Mouse (Mus musculus) hindbrain, embryonic 15.5 days (tissue): ENCODE results near the gene Spata22. TPM values are rescaled to one million over a fixed set of nuclear protein-coding genes. Genes with fewer than 3 reads are reported as not detected.
A peak's percentile ranks its signal among the peaks of the same experiment; 100 is the strongest.
"Not testable (repeated sequence)": the region's sequence is repeated elsewhere in the genome, so short reads cannot be mapped to it uniquely, and the experiment has no call there.

Experiments used
- ATAC-seq: fragments of 200-750 bp; cut with Nextera tagmentation; 2 replicates; pipeline ENCODE4 v1.8.0; 2017; ENCODE audit warnings: low read depth, moderate number of reproducible peaks, moderate TSS enrichment; ENCODE audit not compliant: low FRiP score
- H3K27ac ChIP-seq: fragments of 300-500 bp; sonication (generic); replicated peaks from 2 replicates; pipeline ENCODE4 v1.5.1; 2015; ENCODE audit warnings: mild to moderate bottlenecking, inconsistent platforms
- H3K27me3 ChIP-seq: fragments of 300-500 bp; sonication (generic); 2 replicates; pipeline ENCODE4 v1.6.1; 2015; ENCODE audit warnings: control low read depth, inconsistent platforms
- H3K36me3 ChIP-seq: fragments of 300-500 bp; sonication (generic); 2 replicates; pipeline ENCODE4 v1.6.1; 2015; ENCODE audit warnings: control low read depth, inconsistent platforms
- H3K4me1 ChIP-seq: fragments of 300-500 bp; sonication (generic); replicated peaks from 2 replicates; pipeline ENCODE4 v1.6.1; 2015; ENCODE audit warnings: control low read depth, inconsistent platforms
- H3K4me2 ChIP-seq: fragments of 300-500 bp; sonication (generic); 2 replicates; pipeline ENCODE4 v1.6.1; 2015; ENCODE audit warnings: moderate library complexity, mild to moderate bottlenecking, inconsistent platforms
- H3K4me3 ChIP-seq: fragments of 300-500 bp; sonication (generic); 2 replicates; pipeline ENCODE4 v1.5.1; 2015; ENCODE audit warnings: mild to moderate bottlenecking, inconsistent platforms
- H3K9ac ChIP-seq: fragments of 300-500 bp; sonication (generic); 2 replicates; pipeline ENCODE4 v1.6.1; 2015; ENCODE audit warnings: inconsistent platforms
- H3K9me3 ChIP-seq: fragments of 300-500 bp; sonication (generic); 2 replicates; pipeline ENCODE4 v1.6.1; 2016; ENCODE audit warnings: control low read depth, inconsistent platforms
- WGBS: fragments of 180-500 bp; shearing (Covaris S2); methylation state at CpG from one replicate; pipeline ENCODE4 v1.1.7; 2015; 5-methylcytosine and 5-hydroxymethylcytosine counted together
- polyA plus RNA-seq: library from polyadenylated mRNA; unstranded; fragments of >200 nt; fragmentation: Nextera tagmentation; extraction: Ambion mirVana; gene quantifications from 2 replicates; pipeline ENCODE4 v1.2.1, GENCODE M21; 2015

The Spata22 gene
- polyA plus RNA-seq: 0.25 TPM in 1 of 2 replicates, not detected in the other

- no peak within 1 kb of the TSS for H3K4me2 ChIP-seq
- no peak within 1 kb of the TSS for H3K27ac ChIP-seq
- H3K27me3 ChIP-seq: no peaks in the 10 kb centered on the region
- ATAC-seq: no peak
- no peak within 1 kb of the TSS for H3K9ac ChIP-seq
- H3K4me1 ChIP-seq: no peaks in the 10 kb centered on the region
- no peaks in the 10 kb centered on the region for H3K36me3 ChIP-seq
- H3K4me3 ChIP-seq: no peak within 1 kb of the TSS
- no peaks in the 10 kb centered on the region for H3K9me3 ChIP-seq
- 78% methylated on average over 27 of the region's 27 CpGs for WGBS
These were observed at the start of gene Spata22, which contains the start of the genes Aspa and Gm49340 for GRCm38 (mm10) chr11:73329442-73329841. TSS of gene Spata22 (plus strand) at chr11:73329741. TSS of gene Aspa (minus strand) at chr11:73329596. TSS of gene Gm49340 (plus strand) at chr11:73329741.

GRCm38 (mm10) chr11:73280710-73281109, 48.8 kb upstream of the Spata22 start:
- no peak overlapping the region for H3K9ac ChIP-seq
- WGBS: 69% methylated on average over 5 of the region's 5 CpGs
- H3K36me3 ChIP-seq: no peaks in the 10 kb centered on the region
- H3K4me3 ChIP-seq: 0 out of 2 replicates have a peak overlapping the region, but pooled peaks have one; percentile 43
- no peak overlapping the region for H3K27ac ChIP-seq
- H3K4me2 ChIP-seq: peak overlapping the region; percentile 64; the same call in 1 of the 2 replicates
- H3K4me1 ChIP-seq: peaks cover 10% of the 10 kb centered on the region; the same call in 1 of the 2 replicates
- no peak for ATAC-seq
- no peaks in the 10 kb centered on the region for H3K9me3 ChIP-seq
- H3K27me3 ChIP-seq: no peaks in the 10 kb centered on the region

DNA sequence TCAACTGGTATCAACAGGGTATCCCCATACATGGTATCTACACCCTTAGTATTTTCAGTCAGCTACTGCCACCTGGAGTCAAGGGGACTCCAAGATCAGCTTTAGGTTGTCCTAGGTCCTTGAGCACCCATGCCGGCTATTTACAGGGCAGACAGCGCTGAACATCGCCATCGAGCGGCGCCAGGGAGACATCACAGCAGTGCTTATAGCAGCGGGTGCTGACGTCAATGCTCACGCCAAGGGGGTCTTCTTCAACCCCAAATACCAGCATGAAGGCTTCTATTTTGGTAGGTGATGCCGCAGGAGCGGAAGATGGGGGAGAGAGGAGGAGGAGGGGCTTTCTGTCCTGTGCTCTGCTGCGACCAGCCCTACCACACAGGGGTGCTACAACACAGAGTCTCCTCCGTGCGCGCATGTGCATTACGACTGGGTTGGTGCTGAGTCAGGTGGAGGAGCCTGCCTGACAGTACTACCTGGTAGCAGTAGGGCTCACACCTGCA, 48.0 kb upstream of the Spata22 start:
- peak overlapping the region; percentile 45; the same call in 1 of the 2 replicates for H3K27ac ChIP-seq
- peak; percentile 94 for ATAC-seq
- peaks cover 10% of the 10 kb centered on the region; the same call in 1 of the 2 replicates for H3K4me1 ChIP-seq
- peak overlapping the region; percentile 64 for H3K4me2 ChIP-seq
- no peaks in the 10 kb centered on the region for H3K9me3 ChIP-seq
- H3K9ac ChIP-seq: peak overlapping the region; percentile 47
- no peaks in the 10 kb centered on the region for H3K27me3 ChIP-seq
- 6% methylated on average over 16 of the region's 16 CpGs for WGBS
- no peaks in the 10 kb centered on the region for H3K36me3 ChIP-seq
- peak overlapping the region; percentile 43 for H3K4me3 ChIP-seq

- H3K4me1 ChIP-seq: peaks cover 10% of the 10 kb centered on the region; the same call in 1 of the 2 replicates
- no peaks in the 10 kb centered on the region for H3K36me3 ChIP-seq
- H3K27ac ChIP-seq: no peak overlapping the region
- H3K9ac ChIP-seq: no peak overlapping the region
- H3K27me3 ChIP-seq: no peaks in the 10 kb centered on the region
- no peak for ATAC-seq
- 83% methylated on average over 9 of the region's 9 CpGs for WGBS
- no peak overlapping the region for H3K4me3 ChIP-seq
- H3K4me2 ChIP-seq: no peak overlapping the region
- no peaks in the 10 kb centered on the region for H3K9me3 ChIP-seq
These were observed 46.2 kb upstream of the Spata22 start for GRCm38 (mm10) chr11:73283369-73283768.

GRCm38 (mm10) chr11:73283926-73284325, 45.6 kb upstream of the Spata22 start:
- WGBS: 36% methylated on average over 1 of the region's 1 CpGs
- Histone ChIP-seq H3K27me3 (no peaks in the 10 kb centered on the region), H3K36me3 (no peaks in the 10 kb centered on the region), H3K4me3 (no peak overlapping the region), H3K4me1 (peaks cover 10% of the 10 kb centered on the region; the same call in 1 of the 2 replicates), H3K9ac (no peak overlapping the region), H3K27ac (no peak overlapping the region), H3K9me3 (no peaks in the 10 kb centered on the region), H3K4me2 (no peak overlapping the region)
- ATAC-seq: no peak

GRCm38 (mm10) chr11:73284351-73284750, 45.2 kb upstream of the Spata22 start:
- Histone ChIP-seq H3K9ac (no peak overlapping the region), H3K36me3 (no peaks in the 10 kb centered on the region), H3K9me3 (no peaks in the 10 kb centered on the region), H3K27ac (no peak overlapping the region), H3K4me3 (no peak overlapping the region), H3K4me1 (peaks cover 10% of the 10 kb centered on the region; the same call in 1 of the 2 replicates), H3K27me3 (no peaks in the 10 kb centered on the region), H3K4me2 (no peak overlapping the region)
- no peak for ATAC-seq

DNA sequence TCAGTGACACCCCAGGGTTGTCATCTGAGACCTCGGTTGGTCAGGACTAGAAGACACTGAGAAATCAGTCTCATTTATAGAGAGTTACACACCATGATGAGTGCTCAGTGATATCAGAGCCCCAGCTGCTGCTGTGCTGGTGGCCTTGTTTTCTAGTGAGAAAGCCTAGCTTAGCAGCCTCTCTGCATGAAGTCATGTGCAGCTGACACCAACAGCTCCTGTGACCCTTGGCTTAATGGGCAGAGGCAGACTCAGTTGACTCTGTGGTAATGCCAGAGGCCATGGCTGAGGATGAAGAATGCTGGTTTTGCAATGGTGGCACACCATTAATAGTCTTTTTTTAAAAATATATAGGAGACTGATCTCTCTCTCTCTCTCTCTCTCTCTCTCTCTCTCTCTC, 39.9 kb upstream of the Spata22 start:
- ATAC-seq: no peak
- WGBS: 91% methylated on average over 1 of the region's 1 CpGs
- Histone ChIP-seq H3K9me3 (no peaks in the 10 kb centered on the region), H3K4me1 (no peaks in the 10 kb centered on the region), H3K9ac (no peak overlapping the region), H3K36me3 (no peaks in the 10 kb centered on the region), H3K4me3 (no peak overlapping the region), H3K4me2 (no peak overlapping the region), H3K27me3 (no peaks in the 10 kb centered on the region), H3K27ac (no peak overlapping the region)

DNA sequence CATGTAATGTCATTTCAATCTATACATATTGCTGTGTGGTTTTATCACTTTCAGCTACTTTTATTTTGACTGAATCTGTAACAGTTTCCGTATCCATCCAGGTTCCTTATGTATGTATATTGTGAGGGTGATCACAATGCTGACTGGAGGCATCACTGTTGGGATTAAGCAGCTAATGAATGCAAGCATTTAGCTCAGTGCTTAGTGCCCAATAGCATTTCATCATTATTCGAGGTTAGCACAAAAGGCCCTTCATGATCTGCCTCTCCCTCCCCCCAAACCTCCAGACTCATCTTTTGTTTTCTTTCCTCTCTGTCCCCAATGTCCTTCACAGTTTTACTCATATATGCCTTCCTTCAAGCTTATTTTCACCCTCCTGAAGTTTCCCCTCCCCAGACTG, 26.4 kb upstream of the Spata22 start:
- no peak overlapping the region for H3K4me3 ChIP-seq
- no peaks in the 10 kb centered on the region for H3K4me1 ChIP-seq
- H3K27ac ChIP-seq: no peak overlapping the region
- H3K36me3 ChIP-seq: no peaks in the 10 kb centered on the region
- H3K4me2 ChIP-seq: no peak overlapping the region
- H3K9me3 ChIP-seq: no peaks in the 10 kb centered on the region
- H3K27me3 ChIP-seq: no peaks in the 10 kb centered on the region
- ATAC-seq: no peak
- WGBS: 40% methylated on average over 2 of the region's 2 CpGs
- no peak overlapping the region for H3K9ac ChIP-seq

DNA sequence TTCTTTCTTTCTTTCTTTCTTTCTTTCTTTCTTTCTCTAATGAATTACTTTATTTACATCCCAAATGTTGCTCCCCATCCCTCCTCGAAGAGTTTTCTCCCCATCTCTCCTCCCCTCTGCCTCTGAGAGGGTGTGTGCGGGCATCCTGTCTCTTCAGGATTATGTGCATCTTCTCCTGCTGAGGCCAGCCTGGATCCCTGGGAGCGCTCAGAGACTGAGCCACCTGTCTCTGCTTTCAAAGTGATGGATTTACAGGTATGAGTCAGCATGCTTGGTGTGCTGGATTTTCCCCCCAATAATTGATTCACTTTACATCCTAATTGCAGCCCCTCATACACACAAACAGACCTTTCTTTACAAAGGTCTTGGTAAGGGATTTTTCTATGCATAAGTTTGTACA, 13.6 kb upstream of the Spata22 start:
- H3K27me3 ChIP-seq: no peaks in the 10 kb centered on the region
- H3K4me2 ChIP-seq: no peak overlapping the region
- H3K27ac ChIP-seq: no peak overlapping the region
- no peaks in the 10 kb centered on the region for H3K9me3 ChIP-seq
- H3K4me3 ChIP-seq: no peak overlapping the region
- 41% methylated on average over 3 of the region's 3 CpGs for WGBS
- H3K4me1 ChIP-seq: no peaks in the 10 kb centered on the region
- no peak for ATAC-seq
- H3K36me3 ChIP-seq: no peaks in the 10 kb centered on the region
- H3K9ac ChIP-seq: no peak overlapping the region

DNA sequence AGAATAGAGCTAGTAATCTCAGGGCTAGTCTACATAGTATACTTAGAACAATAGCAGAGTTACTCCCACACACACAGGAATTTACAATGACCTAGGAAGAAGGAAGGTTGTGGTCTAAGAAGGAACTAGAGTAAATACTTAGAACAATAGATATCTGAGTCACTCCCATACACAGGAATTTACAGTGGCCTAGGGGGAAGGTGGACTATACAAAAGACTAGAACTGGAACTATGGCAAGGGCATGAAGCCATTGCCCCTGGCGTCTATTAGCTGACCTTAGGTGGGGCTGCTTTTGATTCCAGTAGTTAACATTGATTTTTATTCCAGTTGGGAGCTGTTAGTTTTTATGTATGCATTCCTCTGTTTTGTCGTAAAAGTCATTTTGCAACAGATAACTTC, 11.0 kb upstream of the Spata22 start:
- H3K9me3 ChIP-seq, H3K4me3 ChIP-seq, H3K4me2 ChIP-seq, H3K4me1 ChIP-seq, H3K27me3 ChIP-seq, H3K36me3 ChIP-seq, H3K9ac ChIP-seq, ATAC-seq, H3K27ac ChIP-seq: not testable (repeated sequence)
- 79% methylated on average over 2 of the region's 2 CpGs for WGBS

DNA sequence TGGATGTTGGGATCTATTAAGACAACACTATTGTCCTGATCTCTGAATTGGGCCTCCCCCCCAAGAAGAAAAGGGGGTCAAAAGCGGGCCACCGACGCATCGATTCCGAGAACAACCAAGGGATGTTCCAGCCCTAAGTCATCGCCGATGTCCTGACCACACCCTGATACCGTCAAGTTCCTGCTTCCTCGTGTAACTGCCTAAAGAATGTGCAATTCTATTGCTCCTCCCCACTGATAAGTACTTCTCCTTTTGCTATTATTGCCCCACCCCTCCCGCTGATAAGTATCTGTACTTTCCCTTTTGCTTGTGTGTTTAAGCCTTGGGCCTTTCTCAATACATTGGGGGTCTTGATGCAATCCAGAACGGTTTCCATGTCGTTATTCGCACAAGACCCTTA, 8.5 kb upstream of the Spata22 start:
- not testable (repeated sequence) for H3K36me3 ChIP-seq, H3K4me3 ChIP-seq, ATAC-seq, H3K27me3 ChIP-seq, H3K4me1 ChIP-seq, H3K4me2 ChIP-seq, H3K9me3 ChIP-seq, H3K27ac ChIP-seq, H3K9ac ChIP-seq
- 97% methylated on average over 13 of the region's 13 CpGs for WGBS

DNA sequence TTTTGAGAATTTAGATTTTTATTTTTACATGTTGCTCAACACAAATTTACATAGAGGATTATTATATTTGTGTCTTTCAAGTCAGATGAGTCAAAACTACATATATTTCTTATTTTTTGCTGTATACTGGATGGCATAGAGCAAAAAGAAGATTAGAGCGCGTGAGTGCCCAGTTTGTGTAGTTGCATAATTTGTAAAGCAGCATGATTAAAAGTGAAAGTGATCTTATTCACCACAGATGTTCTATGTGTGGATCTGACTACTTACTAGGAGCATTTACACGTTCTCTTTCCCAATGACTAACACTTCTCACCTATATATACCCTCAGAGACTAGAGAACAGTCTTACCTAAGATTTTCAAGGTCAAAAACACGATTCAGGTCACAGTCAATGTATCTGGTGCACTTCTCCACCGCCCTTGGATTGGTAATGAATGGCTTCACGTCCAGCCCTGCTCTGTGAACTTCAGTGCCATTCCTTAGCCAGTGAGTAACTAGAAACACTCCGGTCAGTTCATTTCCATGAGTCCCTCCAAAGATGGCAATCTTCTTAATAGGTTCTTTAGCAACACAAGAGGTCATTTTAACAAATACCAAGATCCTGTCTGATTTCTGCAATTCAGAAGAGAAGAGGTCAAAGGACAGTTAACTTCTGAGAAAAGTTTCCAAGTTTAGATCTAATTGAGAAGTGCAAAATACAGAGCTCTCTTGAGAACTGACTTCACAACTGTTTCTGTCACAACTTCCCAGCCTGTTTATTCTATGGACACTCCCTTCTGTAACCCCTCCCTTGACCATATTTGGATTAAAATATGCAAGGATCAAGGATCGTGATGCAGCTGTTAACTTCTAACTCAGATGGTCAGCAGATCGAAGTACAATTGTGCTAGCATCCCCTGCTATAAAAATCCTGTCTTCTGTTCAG, 5.4 kb upstream of the Spata22 start:
- no peak for ATAC-seq
- no peaks in the 10 kb centered on the region for H3K9me3 ChIP-seq
- no peaks in the 10 kb centered on the region for H3K4me1 ChIP-seq
- no peaks in the 10 kb centered on the region for H3K27me3 ChIP-seq
- H3K36me3 ChIP-seq: no peaks in the 10 kb centered on the region
- no peak overlapping the region for H3K4me2 ChIP-seq
- no peak overlapping the region for H3K4me3 ChIP-seq
- no peak overlapping the region for H3K9ac ChIP-seq
- WGBS: 80% methylated on average over 9 of the region's 9 CpGs
- H3K27ac ChIP-seq: no peak overlapping the region
